Mouse (Mus musculus) cortical plate, adult 2 months (tissue): Measurements from ENCODE around the gene Nrm. TPM values are rescaled to one million over a fixed set of nuclear protein-coding genes. Genes with fewer than 3 reads are reported as not detected.

Experiments
- H3K27ac ChIP-seq: fragments of 200-500 bp; 2 replicates; pipeline ENCODE4 v1.5.1; 2012; ENCODE audit warnings: low read length, control low read depth, inconsistent platforms; ENCODE audit not compliant: insufficient read depth
- H3K4me1 ChIP-seq: fragments of 200-500 bp; 2 replicates; pipeline ENCODE4 v1.6.1; 2011; ENCODE audit warnings: low read length; ENCODE audit not compliant: control insufficient read depth, insufficient read depth
- H3K4me3 ChIP-seq: fragments of 200-500 bp; 2 replicates; pipeline ENCODE4 v1.5.1; 2011; ENCODE audit warnings: mild to moderate bottlenecking, low read length, control low read depth; ENCODE audit not compliant: insufficient read depth
- CTCF ChIP-seq: fragments of 200-500 bp; IDR thresholded peaks from 2 replicates; pipeline ENCODE4 v1.5.1; 2011; ENCODE audit warnings: mild to moderate bottlenecking, control low read depth, low read length; ENCODE audit not compliant: insufficient read depth; ENCODE audit errors: extremely low read depth
- POLR2A ChIP-seq: fragments of 200-500 bp; IDR thresholded peaks from 2 replicates; pipeline ENCODE4 v1.6.1; 2011; ENCODE audit warnings: mild to moderate bottlenecking, low read length, control low read depth; ENCODE audit not compliant: insufficient read depth; ENCODE audit errors: extremely low read depth
- polyA plus RNA-seq: library from polyadenylated mRNA; depleted of rRNA; stranded (reverse); fragments of >200 nt; gene quantifications from 2 replicates; pipeline ENCODE4 v1.2.3, GENCODE M21; 2012

The Nrm gene
- polyA plus RNA-seq, 1 experiment, result 9.3 TPM

GRCm38 (mm10) chr17:35840561-35840960, 20.6 kb upstream of the Nrm start:
- no peak for TF ChIP-seq CTCF
- TF ChIP-seq POLR2A, result no peak
- no peaks in the 10 kb centered on the region for H3K4me1 ChIP-seq
- H3K4me3 ChIP-seq, result peak overlapping the region; percentile 29; the same call in 1 of the 2 replicates
- H3K27ac ChIP-seq, result no peak overlapping the region

GRCm38 (mm10) chr17:35841076-35841950, 19.8 kb upstream of the Nrm start, which contains the start of gene Mdc1:
Gene Mdc1 (plus strand): TSS chr17:35841515.
- TF ChIP-seq POLR2A (peak; percentile 77), CTCF (no peak)
- H3K4me3 ChIP-seq, result peak within 1 kb of the TSS; percentile 52
- H3K27ac ChIP-seq, result no peak within 1 kb of the TSS
- no peaks in the 10 kb centered on the region for H3K4me1 ChIP-seq

GRCm38 (mm10) chr17:35842006-35842405, 19.1 kb upstream of the Nrm start:
- H3K4me3 ChIP-seq, result peak overlapping the region; percentile 52
- no peak for TF ChIP-seq CTCF
- TF ChIP-seq POLR2A, result no peak
- H3K4me1 ChIP-seq, result no peaks in the 10 kb centered on the region
- no peak overlapping the region for H3K27ac ChIP-seq

- H3K4me3 ChIP-seq, result no peak overlapping the region
- no peak for TF ChIP-seq CTCF
- no peak for TF ChIP-seq POLR2A
- no peak overlapping the region for H3K27ac ChIP-seq
- no peaks in the 10 kb centered on the region for H3K4me1 ChIP-seq
Measured at GRCm38 (mm10) chr17:35843514-35843913, 17.6 kb upstream of the Nrm start.

- H3K4me3 ChIP-seq, result no peak overlapping the region
- no peaks in the 10 kb centered on the region for H3K4me1 ChIP-seq
- no peak for TF ChIP-seq POLR2A
- peak; percentile 10; the same call in 1 of the 2 replicates for TF ChIP-seq CTCF
- H3K27ac ChIP-seq, result no peak overlapping the region
Measured at GRCm38 (mm10) chr17:35848112-35848511, 13.0 kb upstream of the Nrm start.

- TF ChIP-seq POLR2A, result no peak
- no peak overlapping the region for H3K27ac ChIP-seq
- no peaks in the 10 kb centered on the region for H3K4me1 ChIP-seq
- H3K4me3 ChIP-seq, result no peak overlapping the region
Measured at GRCm38 (mm10) chr17:35850974-35851373, 10.1 kb upstream of the Nrm start.

- H3K27ac ChIP-seq, result no peak overlapping the region
- no peaks in the 10 kb centered on the region for H3K4me1 ChIP-seq
- no peak overlapping the region for H3K4me3 ChIP-seq
- TF ChIP-seq POLR2A (no peak), CTCF (no peak)
Measured at GRCm38 (mm10) chr17:35859371-35859770, 1.7 kb upstream of the Nrm start.

- Histone ChIP-seq H3K27ac (no peak overlapping the region), H3K4me3 (no peak overlapping the region), H3K4me1 (no peaks in the 10 kb centered on the region)
- TF ChIP-seq CTCF (no peak), POLR2A (no peak)
Measured at GRCm38 (mm10) chr17:35859835-35860234, 1.3 kb upstream of the Nrm start.

GRCm38 (mm10) chr17:35860831-35861197, 304 bp upstream of the Nrm start:
- no peak for TF ChIP-seq CTCF
- TF ChIP-seq POLR2A, result no peak
- no peaks in the 10 kb centered on the region for H3K4me1 ChIP-seq
- peak overlapping the region; percentile 76 for H3K4me3 ChIP-seq
- no peak overlapping the region for H3K27ac ChIP-seq

GRCm38 (mm10) chr17:35864832-35865353, 3.8 kb downstream of the Nrm start:
- no peak overlapping the region for H3K27ac ChIP-seq
- no peak overlapping the region for H3K4me3 ChIP-seq
- H3K4me1 ChIP-seq, result peaks cover 3% of the 10 kb centered on the region; the same call in 1 of the 2 replicates
- no peak for TF ChIP-seq POLR2A
- no peak for TF ChIP-seq CTCF
